Mouse (Mus musculus) embryo, embryonic 10 days (tissue): ENCODE results near the gene Nop16.

ENCODE experiments used
- DNase-seq: peaks from one replicate; pipeline ENCODE4 v3.0.0-alpha.2; 2015; ENCODE audit warnings: low spot score

Nop16 gene

GRCm38 (mm10) chr13:54596107-54596690 is 6.3 kb upstream of the Nop16 start:
- DNase-seq = no peak

GRCm38 (mm10) chr13:54593617-54594016 is 3.7 kb upstream of the Nop16 start:
- DNase-seq = no peak

- no peak for DNase-seq
These were observed 2.0 kb upstream of the Nop16 start for GRCm38 (mm10) chr13:54591776-54592356.

DNA sequence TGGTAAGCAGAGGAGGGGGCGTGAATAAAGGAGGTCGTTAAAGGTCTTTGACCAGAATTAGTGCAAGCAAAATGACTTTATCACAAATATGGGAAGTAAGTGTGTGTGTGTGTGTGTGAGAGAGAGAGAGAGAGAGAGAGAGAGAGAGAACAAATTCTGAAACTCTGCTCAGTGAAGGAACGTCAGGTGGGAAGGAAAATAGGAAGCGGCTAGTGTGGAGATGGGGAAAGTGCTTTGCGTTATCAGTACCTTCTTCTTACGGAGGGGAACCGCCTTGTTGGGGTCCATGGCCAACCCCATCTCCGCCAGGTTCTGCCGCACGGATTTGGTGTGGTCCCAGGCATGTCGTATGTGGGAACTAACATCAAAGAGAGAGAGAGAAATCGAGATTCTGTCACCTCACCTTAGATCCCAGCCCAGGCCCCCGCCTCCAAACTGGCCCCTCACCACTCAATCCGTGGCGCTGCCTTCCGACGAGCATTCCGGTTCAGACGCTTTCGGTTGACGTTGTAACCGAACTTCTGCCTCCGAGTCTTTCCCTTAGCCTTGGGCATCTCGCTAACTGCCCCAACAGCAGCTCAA is 385 bp downstream of the Nop16 start:
- no peak for DNase-seq

DNA sequence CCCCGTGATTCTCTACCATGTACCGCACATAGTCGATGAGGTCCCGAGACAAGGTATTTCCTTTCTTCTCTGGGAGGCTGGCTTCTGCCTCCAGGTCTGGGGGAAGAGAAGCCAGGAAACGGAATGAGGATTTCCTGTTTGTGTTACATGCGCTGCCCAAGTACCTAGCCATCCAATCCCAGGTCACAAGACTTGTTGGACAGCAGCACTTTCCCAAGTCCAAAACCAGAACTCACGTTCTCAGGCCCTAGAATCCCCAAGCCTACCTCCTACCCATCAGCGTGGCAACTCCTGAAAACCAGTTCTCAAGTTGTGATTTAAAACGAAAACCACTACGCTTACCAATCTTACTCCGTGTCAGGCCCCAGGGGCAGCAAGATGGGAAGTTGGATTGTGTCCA is 4.1 kb downstream of the Nop16 start:
- no peak for DNase-seq

DNA sequence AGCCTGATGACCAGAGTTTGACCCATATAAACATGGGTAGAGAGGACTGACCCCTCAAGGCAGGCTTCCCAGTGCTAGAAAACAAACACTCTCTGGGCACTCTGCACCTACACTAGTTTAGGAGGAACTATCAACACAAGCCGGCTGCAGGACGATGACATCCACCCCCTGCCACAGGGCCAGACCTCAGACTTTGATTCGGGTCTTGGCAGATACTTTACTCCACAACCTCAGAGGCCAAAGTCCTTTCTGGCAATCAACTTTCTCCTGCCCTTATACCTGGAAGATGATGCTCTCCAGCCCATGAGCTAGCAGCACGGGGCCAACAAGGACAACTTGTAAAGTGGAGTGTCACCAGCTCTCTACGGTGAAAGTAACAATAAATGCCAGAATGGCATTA is 7.0 kb downstream of the Nop16 start:
- DNase-seq = no peak

- DNase-seq = no peak
These were observed 7.8 kb downstream of the Nop16 start for GRCm38 (mm10) chr13:54582126-54582525.

GRCm38 (mm10) chr13:54581385-54581784 is 8.5 kb downstream of the Nop16 start:
- no peak for DNase-seq

- DNase-seq = no peak
These were observed 12.0 kb downstream of the Nop16 start for GRCm38 (mm10) chr13:54577652-54578507.

DNA sequence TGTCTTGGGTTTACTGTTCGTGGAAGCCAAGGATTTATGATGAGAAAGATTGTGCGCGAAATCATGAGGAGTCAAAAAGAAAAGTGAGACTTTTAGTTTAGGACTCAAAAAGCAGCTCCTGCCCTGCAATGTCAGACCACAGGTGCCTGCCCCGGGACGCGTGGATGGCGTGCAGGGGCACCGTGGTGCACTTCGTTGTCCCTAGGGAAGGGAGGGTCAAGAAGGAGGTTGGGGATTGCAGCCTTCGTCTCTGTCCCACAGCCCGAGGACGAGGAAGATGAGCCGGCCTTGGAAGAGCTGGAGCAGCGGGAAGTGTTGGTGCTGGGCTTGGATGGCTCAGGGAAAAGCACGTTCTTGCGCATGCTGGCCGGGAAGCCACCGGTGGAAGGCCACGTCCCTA is 14.4 kb downstream of the Nop16 start:
- DNase-seq = no peak

DNA sequence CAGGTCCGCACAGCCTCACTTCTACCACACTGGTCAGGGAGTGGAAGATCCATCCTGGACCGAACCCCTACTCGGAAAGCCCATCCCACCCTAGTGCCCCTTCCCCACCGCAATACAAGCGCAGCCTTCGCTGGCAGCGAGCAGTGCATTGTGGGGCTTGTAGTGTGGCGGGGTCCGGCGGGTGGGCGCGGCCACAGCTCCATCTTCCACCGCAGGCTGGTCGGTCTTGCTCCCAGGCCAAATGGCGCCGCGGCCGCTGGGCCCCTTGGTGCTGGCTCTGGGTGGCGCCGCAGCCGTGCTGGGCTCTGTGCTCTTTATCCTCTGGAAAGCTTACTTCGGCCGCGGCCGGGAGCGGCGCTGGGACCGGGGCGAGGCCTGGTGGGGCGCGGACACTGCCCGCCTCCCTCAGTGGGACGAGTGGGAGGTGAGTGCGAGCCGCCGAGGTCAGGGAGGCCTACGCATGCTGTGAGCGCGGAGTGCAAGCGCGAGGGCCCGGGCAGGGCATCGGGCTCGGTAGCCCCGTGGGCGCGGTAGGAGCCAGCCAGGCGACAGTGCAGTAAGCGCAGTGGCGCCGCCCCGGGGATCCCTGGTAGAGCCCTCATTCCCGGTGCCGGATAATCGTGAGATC is 14.9 kb downstream of the Nop16 start, which contains the start of gene Arl10:
Arl10 (plus strand) TSS at position 162 of the 628 bp plus-strand sequence.
- DNase-seq = peak; percentile 92

DNA sequence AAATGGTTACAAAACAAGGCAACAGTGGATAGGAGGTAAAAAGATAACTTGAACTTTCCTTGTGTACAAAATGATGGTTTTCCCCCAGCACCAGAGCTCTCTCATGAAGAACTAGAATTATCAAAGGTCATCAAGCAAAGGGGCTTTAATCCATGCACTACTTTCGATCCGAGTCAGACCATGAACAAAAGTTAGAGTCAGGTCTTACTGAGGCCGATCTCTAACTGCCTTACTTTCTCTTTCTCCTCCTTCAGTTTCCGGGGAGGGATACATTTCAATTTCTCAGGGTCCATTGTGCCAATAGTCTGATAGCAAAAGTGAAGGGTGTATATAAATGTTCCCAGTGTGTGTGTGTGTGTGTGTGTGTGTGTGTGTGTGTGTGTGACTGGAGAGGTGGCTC is 17.3 kb downstream of the Nop16 start:
- no peak for DNase-seq

DNA sequence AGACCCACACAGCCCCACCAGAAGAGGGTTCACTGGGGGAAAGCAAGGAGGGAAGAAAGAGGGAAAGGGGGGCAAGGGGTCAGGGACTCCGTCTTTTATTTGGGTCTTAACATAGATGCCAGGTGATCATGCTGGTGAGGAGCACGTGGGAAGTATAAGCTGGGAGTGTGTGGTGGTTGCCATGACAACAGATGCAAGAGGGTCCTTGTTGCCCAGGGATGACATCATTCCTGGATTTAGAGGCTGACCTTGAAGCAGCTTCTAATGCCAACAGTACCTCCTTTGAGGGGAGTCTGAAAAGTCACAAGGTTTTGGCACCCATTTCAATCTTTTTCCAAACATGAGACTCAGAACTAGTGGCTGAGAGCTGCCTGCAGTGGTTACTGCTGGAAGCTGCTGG is 18.3 kb downstream of the Nop16 start:
- no peak for DNase-seq

DNA sequence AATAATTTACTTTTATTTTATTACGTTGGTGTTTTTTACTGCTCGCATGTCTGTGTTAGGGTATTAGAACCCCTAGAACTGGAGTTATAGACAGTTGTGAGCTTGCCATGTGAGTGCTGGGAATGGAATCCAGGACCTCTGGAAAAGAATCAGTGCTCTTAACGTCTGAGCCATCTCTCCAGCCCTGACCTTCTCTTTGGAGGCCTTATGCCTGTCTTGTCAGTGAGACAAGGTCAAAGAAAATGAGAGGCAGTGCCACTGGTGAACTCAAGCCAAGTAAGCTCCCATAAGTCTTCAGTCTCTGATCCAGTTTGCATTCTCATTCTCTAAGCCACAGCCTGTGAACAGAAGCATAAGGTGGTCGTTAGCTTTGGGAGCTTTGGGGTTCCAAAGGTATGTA is 19.2 kb downstream of the Nop16 start:
- no peak for DNase-seq

DNA sequence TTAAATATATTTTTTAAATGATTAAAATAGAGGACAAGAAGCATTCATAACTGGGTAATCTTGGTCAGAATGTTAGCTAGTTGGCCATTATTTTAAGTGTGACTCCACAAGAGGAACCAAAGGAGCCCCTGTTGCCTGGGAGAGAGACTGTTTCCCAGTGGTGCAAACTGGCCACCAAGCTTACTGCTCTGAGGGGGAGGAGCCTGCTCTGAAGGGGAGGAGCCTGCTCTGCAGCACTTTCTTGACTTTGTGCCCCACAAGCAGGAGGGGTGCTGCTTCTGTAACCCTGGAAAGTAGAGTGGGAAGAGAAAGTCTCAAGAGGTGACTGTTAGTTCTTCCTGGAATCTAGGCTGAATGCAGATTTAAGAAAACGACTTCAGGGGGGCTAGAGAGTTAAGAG is 20.6 kb downstream of the Nop16 start:
- no peak for DNase-seq

DNA sequence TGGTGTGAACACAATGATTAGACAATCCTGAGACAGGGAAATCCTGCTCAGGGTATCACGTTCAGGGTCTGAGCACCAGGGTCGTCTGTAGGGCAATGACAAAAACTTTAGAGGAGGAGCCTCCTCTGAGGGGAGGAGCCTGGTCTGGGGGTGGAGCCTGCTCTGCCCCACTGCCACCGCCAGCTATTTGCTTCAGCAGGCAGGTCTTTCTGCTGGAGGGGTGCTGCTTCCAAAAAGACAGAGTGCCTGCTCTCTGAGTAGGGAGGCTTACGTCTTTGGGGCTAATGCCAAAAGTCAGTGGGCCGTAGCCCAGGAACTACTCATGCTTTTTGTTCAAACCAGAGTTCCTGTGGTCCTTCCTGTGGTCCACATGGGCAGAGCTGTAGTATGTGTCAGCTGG is 21.5 kb downstream of the Nop16 start:
- no peak for DNase-seq

- peak; percentile 58 for DNase-seq
These were observed 24.1 kb downstream of the Nop16 start for GRCm38 (mm10) chr13:54565594-54566345.

DNA sequence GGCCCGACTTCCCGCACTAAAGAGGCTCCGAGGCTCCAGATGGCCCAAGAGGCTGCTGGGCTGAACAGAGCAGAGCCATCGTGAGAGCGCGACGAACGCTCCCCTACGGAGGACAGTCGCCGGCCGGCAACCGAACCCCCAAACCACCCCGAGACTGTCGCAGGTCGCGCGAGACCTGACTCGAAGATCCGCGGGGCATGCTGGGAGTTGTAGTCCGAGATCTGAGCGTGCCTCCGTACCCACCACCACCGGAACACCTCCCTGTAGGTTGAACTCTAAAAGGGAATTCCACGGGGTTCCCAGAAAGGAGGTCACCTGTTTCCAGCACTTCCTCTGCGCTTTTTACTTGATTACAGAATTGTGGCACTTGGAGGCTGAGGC is 24.7 kb downstream of the Nop16 start, which contains the start of gene 4833439L19Rik:
4833439L19Rik (minus strand) TSS at position 235 of the 381 bp plus-strand sequence.
- peak; percentile 100 for DNase-seq

- DNase-seq = peak; percentile 28
These were observed 25.4 kb downstream of the Nop16 start for GRCm38 (mm10) chr13:54564232-54565200.

DNA sequence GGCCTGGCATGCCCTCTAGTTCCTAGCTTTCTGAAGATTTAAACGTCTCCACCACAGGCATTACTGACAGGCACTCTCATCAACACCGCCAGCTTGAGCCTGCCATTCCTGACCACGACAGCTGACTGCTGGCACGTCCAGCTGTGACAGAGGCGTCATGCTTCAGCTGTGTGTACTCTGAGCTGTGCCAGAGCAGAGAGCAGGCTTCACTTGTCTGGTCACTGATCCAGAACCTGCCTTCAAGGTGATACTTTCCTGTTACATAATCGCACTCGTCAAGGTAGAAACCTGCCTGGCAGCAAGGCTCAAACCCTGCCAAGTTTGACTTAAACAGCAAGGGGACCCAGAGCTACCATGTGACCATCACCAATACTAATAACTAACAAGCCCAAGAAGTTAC is 27.3 kb downstream of the Nop16 start:
- no peak for DNase-seq
